Mouse (Mus musculus): Measurements from ENCODE around the gene Ap2m1.
"Not testable (repeated sequence)": the region's sequence is repeated elsewhere in the genome, so short reads cannot be mapped to it uniquely, and the experiment has no call there.

Ap2m1 gene

DNA sequence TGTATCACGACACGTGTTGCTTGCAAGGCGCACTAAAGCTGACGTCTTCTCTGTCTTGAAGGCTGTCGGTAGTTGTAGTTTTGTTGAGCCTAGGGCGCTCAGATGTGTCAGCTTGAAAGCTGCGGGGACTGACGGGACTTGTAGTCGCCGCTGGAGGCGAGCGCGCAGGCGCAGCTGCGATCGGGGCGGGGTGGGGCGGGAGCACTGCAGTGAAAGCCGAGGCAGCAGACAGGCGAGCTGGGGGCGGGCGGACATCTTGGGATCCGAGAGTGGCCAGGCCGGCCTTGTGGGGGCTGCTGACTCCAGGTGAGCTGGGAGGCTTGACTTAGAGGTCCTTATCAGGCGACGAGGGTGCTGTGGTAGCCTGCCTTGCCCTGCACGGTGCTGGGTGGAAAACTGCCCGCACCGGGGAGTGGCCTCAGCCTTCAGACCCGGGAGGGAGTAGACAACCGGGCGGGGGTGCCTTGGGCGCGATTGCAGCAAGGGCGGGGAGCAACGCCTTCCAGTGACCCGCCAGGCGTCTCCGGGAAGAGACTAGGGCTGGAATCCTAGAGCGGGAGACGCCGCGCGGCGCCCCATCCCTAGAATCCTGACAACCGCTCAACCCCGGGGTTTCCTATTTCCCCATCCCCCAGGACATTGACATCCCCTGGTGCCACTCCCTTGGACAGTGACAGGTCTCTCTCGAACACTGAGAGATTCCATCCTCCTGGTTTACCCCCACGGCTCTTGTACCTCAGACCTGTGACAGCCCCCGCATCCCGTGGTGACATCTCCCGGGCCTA is at the start of gene Ap2m1:
Gene Ap2m1, plus strand, starts transcription at position 183 of the 785 bp plus-strand sequence.
- peak; percentile 98 for DNase-seq (ENCODE audit: inconsistent ontology term)

DNA sequence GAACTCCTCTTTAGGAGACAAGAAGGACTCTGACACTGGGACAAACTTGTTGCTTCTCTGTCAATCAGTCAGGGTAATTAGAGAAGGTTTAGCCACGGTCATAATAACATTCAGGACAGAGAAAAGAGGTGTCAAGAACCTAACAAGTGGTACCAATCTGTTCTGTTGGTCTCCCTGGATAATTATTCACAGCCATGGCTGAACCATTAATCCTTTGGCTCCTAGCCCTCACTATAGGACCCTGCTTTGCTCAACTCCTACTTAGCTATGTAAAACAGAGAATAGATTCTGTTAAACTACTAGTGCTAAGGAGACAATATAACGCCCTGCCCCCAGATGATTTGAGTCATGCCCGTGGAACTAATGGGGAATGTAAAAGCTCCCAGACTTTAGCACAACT is 49.2 kb upstream of the Ap2m1 start:
- no peak for DNase-seq (ENCODE audit: inconsistent ontology term)

DNA sequence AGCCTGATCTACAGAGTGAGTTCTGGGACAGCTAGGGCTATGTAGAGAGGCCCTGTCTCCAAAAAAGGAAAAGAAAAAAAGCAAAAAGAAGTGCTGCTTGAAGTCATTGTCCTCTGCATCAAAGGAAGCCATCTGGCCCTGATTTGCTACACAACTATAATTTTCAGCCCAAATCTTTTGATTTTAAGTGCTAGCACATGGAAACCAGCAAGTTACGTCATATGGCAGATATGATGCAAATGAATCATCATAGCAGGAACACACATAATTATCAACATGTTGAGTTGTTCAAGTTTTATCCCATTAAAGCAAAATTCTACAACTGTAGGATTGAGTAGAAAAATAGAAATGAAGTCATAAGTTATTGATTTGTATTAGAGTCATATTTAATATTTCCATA is 47.1 kb upstream of the Ap2m1 start:
- no peak for DNase-seq (ENCODE audit: inconsistent ontology term)

DNA sequence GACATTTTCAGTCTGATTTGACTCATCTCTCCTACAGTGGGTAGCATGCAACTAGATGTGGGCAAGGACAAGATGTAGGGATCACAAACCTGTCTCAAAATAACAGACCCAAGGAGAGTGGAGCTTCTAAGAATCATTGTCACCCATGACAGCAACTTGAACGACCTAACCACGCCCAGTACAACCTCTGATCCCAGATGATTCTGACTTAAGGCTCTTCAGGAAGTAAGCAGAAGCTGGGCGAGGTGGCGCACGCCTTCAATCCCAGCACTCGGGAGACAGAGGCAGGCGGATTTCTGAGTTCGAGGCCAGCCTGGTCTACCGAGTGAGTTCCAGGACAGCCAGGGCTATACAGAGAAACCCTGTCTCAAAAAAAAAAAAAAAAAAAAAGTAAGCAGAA is 46.5 kb upstream of the Ap2m1 start:
- DNase-seq (ENCODE audit: inconsistent ontology term), result not testable (repeated sequence)

DNA sequence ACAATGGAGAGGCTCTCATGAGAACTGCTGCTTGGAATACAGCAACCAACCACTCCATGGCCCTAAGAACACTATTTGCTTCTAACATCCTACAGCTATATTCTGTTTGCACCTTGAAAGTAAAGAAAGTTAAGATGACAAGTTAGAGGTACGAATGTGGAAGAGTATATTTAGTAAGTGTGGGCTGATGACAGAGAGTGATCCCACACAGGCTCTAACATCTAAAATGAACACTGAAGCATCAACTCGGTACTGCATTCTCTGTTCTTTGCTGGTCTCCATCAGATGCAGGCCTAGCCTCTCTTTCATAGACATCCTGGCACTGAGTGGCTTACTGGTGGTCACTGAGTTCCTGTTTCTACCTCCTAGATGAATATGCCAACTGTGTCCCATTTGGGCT is 46.0 kb upstream of the Ap2m1 start:
- no peak for DNase-seq (ENCODE audit: inconsistent ontology term)

DNA sequence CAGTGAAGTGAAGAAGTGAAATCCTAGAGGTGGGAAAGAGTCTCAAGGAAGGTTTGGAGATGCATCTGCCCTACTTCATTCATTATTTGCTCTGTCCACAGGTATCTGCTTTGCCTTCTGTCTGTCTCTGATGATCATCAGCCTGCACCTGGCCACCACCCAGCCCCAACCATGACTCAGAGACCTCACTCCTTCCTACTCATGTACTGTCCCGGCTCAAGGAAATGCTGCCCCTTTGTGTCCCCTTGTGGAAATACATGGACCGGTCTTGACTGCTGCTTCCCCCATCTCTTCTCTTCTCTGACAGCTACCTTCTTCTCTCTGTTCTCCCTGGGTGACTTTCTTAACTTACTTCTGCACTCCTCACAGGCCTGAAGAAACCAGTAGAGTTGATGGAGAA is 44.7 kb upstream of the Ap2m1 start:
- DNase-seq (ENCODE audit: inconsistent ontology term), result peak; percentile 73

DNA sequence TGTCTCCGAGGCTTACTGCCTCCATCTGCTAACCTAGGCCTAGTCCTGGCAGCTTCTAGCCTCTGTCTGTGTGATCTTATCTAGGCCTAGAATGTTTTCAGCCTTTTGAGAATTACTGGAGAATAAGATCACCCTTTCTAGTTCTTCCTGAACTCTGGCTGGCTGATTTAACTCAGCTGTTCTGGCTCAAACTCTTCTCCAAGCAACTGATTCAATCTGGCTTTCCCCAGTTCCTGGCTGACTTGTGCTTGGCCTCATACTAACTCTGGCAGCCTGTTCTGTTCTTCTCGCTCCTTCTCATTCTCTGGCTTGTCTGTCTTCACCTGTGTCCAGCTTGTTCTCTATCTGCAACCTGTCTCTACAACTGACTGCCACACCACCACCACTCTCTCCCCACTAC is 44.0 kb upstream of the Ap2m1 start:
- DNase-seq (ENCODE audit: inconsistent ontology term), result no peak

DNA sequence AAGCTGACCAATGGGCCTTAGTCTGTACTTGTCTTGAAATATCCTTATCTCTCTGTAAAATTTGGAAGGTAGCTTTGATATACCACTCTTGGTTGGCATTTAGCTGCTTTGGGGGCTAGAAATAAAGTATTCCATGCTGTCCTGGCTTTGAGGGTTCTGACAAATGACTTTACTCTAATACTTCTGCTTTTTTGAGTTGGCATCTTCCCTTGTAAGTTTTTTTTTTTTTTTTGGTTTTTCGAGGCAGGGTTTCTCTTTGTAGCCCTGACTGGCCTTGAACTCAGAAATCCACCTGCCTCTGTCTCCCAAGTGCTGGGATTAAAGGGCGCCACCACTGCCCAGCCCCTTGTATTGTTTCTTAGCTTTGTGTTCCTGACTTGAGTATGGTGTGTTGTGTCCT is 41.8 kb upstream of the Ap2m1 start:
- no peak for DNase-seq (ENCODE audit: inconsistent ontology term)

DNA sequence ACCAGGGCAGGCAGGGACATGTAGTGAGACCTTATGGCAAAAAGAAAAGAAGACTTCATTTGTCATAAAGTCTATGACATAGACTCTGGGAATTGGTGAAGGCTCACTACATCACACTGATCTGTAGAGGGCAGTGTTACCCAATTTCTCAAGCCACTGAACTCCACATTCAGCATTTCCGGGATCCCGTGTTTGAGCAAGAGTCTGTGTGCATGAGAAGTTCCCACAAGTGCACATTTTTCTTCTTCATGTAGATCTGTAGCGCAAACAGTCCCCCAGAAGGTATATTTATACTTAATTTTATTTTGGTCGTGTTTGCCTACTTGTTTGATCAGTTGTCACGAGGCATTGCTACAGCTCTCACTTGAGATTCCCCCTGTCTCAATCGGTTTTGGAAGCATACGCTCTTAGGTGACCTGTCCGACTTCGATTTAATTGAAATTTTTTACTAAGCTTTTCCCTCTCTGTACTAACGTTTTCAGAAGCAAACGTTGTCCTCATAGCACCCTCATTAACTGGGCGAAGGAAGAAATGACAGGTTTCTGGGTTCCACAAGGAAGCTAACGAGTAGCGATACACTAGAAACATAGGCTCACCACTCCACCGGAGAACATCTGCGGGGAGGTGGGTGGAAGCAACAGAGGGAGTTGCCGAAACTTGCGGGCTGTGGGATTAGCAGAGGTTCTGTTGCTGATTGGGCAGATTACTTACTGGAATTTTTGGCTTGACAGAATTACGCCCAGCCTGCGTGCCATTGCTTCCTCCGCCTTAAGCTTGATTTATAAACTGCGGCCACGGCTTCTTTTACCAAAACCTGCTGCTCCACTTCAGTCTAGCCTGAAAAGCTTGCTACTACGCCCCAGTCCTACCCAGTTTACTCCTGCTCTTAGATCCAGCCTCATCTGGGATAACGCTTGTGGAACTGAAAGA is 38.3 kb upstream of the Ap2m1 start:
- DNase-seq (ENCODE audit: inconsistent ontology term), result peak; percentile 60

DNA sequence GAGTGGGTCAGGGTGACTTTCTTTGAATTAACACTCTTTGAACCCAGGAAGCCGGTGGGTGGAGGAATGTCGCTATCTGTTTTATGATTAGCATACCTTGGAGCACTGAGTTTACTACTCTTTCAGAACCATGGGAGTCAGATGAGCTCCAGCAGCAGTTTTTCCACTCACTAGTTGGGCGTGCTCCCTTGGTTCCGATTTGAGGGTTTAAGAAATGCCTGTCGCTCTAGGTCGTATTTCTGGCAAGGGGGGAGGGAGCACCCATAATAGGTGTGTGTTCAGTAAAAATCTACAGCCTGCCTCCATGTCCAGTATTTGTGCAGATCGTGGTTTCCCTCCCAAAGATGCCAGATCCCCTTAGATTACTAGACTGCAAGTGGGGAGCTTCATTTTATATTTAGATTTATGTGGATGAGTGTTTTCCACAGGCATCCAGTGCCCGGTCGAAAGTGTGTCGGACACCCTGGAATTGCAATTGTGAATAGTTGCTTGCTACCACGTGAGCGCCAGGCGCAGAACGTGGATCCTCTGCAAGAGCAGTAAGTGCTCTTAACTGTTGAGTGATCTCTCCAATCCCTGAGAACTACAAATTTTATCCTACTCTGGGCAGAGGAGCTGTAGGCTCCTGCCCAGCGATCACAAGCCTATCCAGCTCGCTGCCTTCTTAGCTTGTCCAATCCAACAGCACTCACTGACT is 37.1 kb upstream of the Ap2m1 start:
- DNase-seq (ENCODE audit: inconsistent ontology term), result no peak

DNA sequence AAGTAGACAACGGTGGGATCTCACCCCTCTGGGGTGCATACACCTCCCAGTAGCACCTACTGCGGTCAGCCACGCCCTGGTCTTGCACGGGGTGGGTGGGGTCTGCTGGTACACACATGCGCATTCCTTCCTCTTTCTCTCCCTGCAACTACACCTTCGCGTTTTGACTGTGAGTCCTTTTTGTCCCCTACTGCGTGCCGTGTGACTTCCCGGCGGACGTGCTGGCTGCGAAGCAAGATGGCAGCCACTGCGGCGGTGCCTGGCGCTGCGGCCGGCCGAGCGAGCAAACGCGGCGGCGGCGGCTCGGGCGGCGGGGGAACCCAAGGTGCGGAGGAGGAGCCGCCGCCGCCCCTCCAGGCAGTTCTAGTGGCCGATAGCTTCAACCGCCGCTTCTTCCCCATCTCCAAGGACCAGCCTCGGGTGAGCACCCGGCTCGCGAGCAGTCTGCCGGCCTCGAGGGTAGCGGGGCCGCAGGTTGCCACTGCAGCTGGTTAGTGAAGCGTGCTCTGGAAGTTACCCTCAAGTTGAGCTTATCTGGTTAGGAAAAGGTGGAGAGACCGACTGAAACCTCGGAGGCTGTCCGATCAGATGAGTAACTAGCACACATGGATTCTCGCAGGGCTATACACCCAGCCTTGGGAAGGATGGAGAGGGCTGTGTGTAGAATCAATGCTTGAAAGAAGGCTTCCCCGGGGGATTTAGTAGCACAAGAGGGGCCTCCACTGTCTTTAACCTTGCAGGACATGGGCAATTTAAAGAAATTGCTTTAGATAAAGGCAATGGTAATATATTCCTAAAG is 36.4 kb upstream of the Ap2m1 start, which contains the start of gene Eif2b5:
Gene Eif2b5, plus strand, starts transcription at position 141 of the 799 bp plus-strand sequence.
- peak; percentile 91 for DNase-seq (ENCODE audit: inconsistent ontology term)

DNA sequence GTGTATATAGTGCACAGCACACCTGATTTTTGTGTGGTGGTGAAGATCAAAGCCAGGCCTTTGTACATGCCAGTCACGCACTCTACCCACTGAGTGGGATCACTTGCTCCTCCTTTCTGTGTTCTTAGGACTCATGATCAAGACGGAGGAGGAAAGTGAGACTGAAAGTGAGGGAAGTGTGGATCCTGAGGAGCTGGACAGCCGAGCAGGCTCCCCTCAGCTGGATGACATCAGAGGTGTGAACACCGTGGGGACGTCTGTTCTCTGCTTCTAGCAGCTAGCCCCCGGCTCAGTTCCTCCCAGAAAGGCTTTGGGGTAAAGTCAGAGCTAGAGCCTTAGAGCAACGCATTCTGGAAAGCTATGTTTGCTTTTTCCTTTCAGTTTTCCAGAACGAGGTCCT is 29.3 kb upstream of the Ap2m1 start:
- no peak for DNase-seq (ENCODE audit: inconsistent ontology term)

DNA sequence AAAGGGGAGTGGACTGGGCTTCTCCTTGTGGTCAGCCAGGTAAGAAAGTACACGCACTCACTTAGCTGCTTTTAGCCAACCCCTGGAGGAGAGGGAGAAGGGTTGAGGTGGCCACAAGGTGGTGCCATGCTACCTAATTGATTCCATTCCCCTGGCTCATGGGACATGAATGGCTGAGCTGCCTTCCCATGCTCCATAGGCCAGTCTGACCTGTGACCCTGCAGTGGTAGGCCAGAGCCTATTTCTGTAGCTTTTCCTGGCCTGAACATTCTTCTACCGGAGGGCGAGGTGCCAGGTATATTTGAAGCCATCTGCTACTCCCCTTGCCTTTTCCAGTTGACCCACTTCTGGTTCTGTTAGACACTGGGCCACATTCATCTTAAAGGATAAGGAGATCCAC is 25.9 kb upstream of the Ap2m1 start:
- no peak for DNase-seq (ENCODE audit: inconsistent ontology term)

DNA sequence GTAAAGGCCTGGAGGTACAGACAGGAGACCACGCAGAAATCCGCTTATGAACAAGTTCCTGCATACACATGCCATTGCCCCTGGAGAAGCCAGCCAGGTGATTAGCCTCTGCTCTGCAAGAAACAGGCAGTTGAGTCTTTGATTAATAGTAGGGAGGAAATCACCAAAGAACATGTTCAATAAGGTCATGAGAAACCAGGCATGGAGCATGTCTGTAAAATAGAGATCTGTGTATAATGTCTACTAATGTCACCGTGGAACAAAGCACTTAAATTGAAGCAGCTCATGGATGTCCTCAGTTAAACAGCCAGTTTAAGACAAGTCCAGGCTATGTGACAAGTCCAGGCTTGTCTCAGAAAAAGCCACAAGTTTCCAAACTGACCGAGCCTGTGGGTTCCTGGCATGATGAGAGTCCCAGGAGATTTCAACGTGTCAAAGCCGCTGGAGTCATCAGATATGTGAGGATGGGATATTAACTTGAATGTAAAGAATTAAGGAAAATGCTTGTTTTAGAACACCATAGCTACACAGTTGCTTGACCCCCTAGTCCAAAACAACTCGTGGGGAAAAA is 23.9 kb upstream of the Ap2m1 start:
- DNase-seq (ENCODE audit: inconsistent ontology term), result no peak

DNA sequence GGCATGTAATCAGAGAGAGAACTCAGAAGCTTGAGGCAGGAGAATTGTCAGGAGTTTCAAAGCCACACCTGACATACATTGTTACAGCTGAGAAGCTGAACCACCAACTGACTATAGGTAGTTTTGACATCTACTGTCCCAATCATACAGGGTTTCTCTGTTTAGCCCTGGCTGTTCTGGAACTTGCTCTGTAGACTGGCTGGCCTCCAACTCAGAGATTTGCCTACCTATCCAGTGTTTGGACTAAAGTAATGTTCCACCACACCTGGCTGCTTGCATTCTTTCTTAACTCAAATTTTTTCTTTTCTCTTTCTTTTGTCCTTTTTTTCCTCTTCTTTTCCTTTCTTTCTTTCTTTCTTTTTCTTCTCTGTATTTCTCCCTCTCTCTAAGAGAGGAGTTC is 19.2 kb upstream of the Ap2m1 start:
- no peak for DNase-seq (ENCODE audit: inconsistent ontology term)

DNA sequence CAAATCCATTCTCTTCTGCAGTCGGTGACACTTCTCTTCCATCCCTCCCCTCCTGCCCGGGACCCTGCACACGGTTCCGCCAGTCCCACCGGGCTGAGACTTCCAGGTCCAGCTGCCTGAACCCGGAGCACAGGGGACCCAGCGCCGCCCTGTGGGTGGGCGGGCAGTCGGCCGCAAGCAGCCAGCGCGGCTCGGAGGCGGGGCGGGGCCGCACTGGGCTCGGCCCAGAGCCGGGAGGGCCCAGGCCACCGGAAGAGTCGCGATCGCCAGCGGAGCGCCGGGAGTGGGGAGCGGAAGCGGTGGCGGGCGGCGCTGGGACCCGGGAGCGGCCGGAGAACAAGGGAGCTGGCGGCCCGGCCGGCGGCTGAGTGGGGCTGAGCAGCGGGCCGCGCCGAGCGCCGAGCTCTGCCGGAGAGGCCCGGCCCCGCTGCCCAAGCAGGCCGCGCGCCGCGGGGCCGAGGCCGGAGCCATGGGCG is 18.5 kb upstream of the Ap2m1 start, which contains the start of gene Dvl3:
Gene Dvl3, plus strand, starts transcription at position 257 of the 476 bp plus-strand sequence.
- DNase-seq (ENCODE audit: inconsistent ontology term), result peak; percentile 97

DNA sequence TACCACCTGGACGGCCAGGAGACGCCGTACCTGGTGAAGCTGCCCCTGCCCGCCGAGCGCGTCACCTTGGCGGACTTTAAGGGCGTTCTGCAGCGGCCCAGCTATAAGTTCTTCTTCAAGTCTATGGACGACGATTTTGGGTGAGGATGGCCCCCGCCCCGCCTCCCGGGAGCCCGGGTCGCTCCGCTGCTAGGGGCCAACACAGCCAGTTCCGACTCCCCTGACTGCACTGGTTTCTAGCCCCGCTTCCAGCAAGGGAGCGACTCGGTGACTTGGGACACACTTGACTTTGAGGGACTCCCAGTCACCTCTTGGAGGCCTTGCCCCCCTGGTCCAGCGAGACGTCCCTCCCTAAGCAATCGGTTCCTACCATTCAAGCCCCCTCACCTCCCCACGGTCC is 18.1 kb upstream of the Ap2m1 start:
- peak; percentile 53 for DNase-seq (ENCODE audit: inconsistent ontology term)

DNA sequence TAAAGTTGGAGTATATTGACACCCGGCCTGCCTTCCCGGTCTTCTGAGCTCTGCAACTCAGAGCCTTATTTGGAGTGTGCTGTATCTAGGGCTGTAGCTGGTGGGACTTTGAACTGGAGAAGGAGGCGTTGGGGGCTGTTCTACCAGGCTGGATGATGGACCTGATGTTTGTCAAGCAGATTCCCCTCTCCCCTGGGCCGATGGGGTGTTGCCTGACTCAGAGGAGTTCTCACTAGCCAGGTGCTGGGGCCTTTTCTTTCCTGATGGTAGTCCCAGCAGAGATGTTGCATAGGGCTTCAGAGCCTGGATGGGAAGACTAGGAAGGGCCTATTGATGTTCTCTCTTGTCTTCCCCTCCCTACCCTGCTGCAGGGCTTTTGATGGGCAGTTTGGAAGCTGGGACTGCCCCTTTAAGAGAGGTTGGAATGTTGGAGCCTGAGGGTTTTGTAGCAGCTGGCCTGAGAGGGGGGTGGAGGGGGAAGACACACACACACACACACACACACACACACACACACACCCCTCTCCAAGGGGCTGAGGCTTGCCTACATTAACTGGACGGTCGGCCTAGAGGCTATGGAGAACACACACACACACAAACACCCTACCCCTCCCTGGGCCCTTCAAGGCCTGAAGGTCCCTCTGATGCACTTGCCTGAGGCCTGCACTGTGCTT is 17.4 kb upstream of the Ap2m1 start:
- peak; percentile 81 for DNase-seq (ENCODE audit: inconsistent ontology term)

DNA sequence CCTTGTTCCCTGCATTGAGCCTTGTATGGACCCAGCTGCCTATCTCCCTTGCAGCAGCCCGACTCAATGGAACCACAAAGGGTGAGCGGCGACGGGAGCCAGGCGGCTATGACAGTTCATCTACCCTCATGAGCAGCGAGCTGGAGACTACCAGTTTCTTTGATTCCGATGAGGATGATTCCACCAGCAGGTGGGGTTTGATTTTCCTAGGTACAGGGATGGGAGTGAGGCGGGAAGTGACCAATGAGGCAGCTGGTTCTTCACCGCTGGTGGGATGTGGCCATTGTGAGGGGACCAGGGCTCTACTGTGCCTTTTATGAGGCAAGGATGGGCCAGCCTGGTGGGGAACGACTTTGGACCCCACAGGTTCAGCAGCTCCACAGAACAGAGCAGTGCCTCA is 11.4 kb upstream of the Ap2m1 start:
- DNase-seq (ENCODE audit: inconsistent ontology term), result no peak

DNA sequence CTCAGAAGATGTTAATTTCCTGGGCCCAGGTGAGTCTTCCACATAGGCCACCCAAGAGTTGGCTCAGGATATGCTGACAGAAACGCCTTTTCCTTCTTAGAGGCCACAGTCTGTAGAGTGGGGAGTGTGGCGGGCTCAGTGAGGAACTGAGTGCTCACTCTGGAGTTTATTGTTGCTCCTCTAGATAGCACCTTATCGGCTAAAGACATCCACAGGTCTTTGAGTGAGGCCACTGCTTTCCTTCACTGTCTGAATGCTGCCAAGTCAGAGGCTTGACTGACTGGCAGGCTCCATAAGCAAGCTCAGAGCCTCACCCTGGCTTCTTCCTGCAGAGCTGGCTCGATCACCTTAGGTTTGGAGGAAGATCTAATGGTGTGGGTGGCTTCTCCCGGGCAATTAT is 6.5 kb upstream of the Ap2m1 start:
- no peak for DNase-seq (ENCODE audit: inconsistent ontology term)

Measured in Muller cell, postnatal 12 days (primary cell).